Mouse (Mus musculus): ENCODE data around the gene Arnt. TPM values are rescaled to one million over a fixed set of nuclear protein-coding genes. Genes with fewer than 3 reads are reported as not detected.

Arnt gene
- polyA plus RNA-seq, 1 experiment from 2014 or later = 15.0 TPM

GRCm38 (mm10) chr3:95517493-95517898, 83.3 kb downstream of the Arnt start:
- ATAC-seq = peak; percentile 85

GRCm38 (mm10) chr3:95518891-95519290, 84.7 kb downstream of the Arnt start:
- Histone ChIP-seq H3K4me3 (ENCODE audit: low read length) (no peak overlapping the region), H3K4me1 (ENCODE audit: control insufficient read depth, insufficient read depth, low read depth, low read length) (no peaks in the 10 kb centered on the region), H3K36me3 (ENCODE audit: control insufficient read depth, insufficient read depth, low read length) (no peaks in the 10 kb centered on the region), H3K9ac (ENCODE audit: low read depth, low read length) (no peak overlapping the region), H3K27ac (ENCODE audit: low read depth, low read length) (no peak overlapping the region), H3K27me3 (replicated peaks; ENCODE audit: control insufficient read depth, insufficient read depth, low read length) (no peaks in the 10 kb centered on the region), H3K9me3 (ENCODE audit: control insufficient read depth, low read length) (no peaks in the 10 kb centered on the region), H3K4me2 (ENCODE audit: low read length) (no peak overlapping the region)
- ATAC-seq = no peak
- 82% methylated on average over 7 of the region's 7 CpGs for WGBS

More at GRCm38 (mm10) chr3:95517493-95517898, 83.3 kb downstream of the Arnt start:
- no peaks in the 10 kb centered on the region for H3K4me1 ChIP-seq (ENCODE audit: control insufficient read depth, insufficient read depth, low read depth, low read length)
- no peak overlapping the region for H3K4me3 ChIP-seq (ENCODE audit: low read length)
- no peak overlapping the region for H3K27ac ChIP-seq (ENCODE audit: low read depth, low read length)
- H3K9me3 ChIP-seq (ENCODE audit: control insufficient read depth, low read length) = no peaks in the 10 kb centered on the region
- no peak overlapping the region for H3K9ac ChIP-seq (ENCODE audit: low read depth, low read length)
- no peaks in the 10 kb centered on the region for H3K27me3 ChIP-seq (replicated peaks; ENCODE audit: control insufficient read depth, insufficient read depth, low read length)
- no peaks in the 10 kb centered on the region for H3K36me3 ChIP-seq (ENCODE audit: control insufficient read depth, insufficient read depth, low read length)
- no peak overlapping the region for H3K4me2 ChIP-seq (ENCODE audit: low read length)
- WGBS = 14% methylated on average over 10 of the region's 10 CpGs

- Histone ChIP-seq H3K27me3 (replicated peaks; ENCODE audit: control insufficient read depth, insufficient read depth, low read length) (no peaks in the 10 kb centered on the region), H3K9me3 (ENCODE audit: control insufficient read depth, low read length) (no peaks in the 10 kb centered on the region), H3K27ac (ENCODE audit: low read depth, low read length) (no peak overlapping the region), H3K4me3 (ENCODE audit: low read length) (no peak overlapping the region), H3K36me3 (ENCODE audit: control insufficient read depth, insufficient read depth, low read length) (no peaks in the 10 kb centered on the region), H3K4me1 (ENCODE audit: control insufficient read depth, insufficient read depth, low read depth, low read length) (no peaks in the 10 kb centered on the region), H3K4me2 (ENCODE audit: low read length) (no peak overlapping the region), H3K9ac (ENCODE audit: low read depth, low read length) (no peak overlapping the region)
- no peak for ATAC-seq
- 88% methylated on average over 2 of the region's 2 CpGs for WGBS
Measured at GRCm38 (mm10) chr3:95519315-95519714, 85.1 kb downstream of the Arnt start.

GRCm38 (mm10) chr3:95520100-95520499, 85.9 kb downstream of the Arnt start:
- ATAC-seq = no peak
- WGBS = 88% methylated on average over 3 of the region's 3 CpGs
- H3K27ac ChIP-seq (ENCODE audit: low read depth, low read length) = no peak overlapping the region
- no peaks in the 10 kb centered on the region for H3K27me3 ChIP-seq (replicated peaks; ENCODE audit: control insufficient read depth, insufficient read depth, low read length)
- H3K9ac ChIP-seq (ENCODE audit: low read depth, low read length) = no peak overlapping the region
- H3K9me3 ChIP-seq (ENCODE audit: control insufficient read depth, low read length) = no peaks in the 10 kb centered on the region
- no peaks in the 10 kb centered on the region for H3K36me3 ChIP-seq (ENCODE audit: control insufficient read depth, insufficient read depth, low read length)
- no peaks in the 10 kb centered on the region for H3K4me1 ChIP-seq (ENCODE audit: control insufficient read depth, insufficient read depth, low read depth, low read length)
- no peak overlapping the region for H3K4me2 ChIP-seq (ENCODE audit: low read length)
- H3K4me3 ChIP-seq (ENCODE audit: low read length) = no peak overlapping the region

- no peak overlapping the region for H3K4me2 ChIP-seq (ENCODE audit: low read length)
- no peak overlapping the region for H3K27ac ChIP-seq (ENCODE audit: low read depth, low read length)
- no peak overlapping the region for H3K4me3 ChIP-seq (ENCODE audit: low read length)
- H3K9me3 ChIP-seq (ENCODE audit: control insufficient read depth, low read length) = no peaks in the 10 kb centered on the region
- no peak for ATAC-seq
- H3K4me1 ChIP-seq (ENCODE audit: control insufficient read depth, insufficient read depth, low read depth, low read length) = no peaks in the 10 kb centered on the region
- no peak overlapping the region for H3K9ac ChIP-seq (ENCODE audit: low read depth, low read length)
- 94% methylated on average over 10 of the region's 10 CpGs for WGBS
- no peaks in the 10 kb centered on the region for H3K27me3 ChIP-seq (replicated peaks; ENCODE audit: control insufficient read depth, insufficient read depth, low read length)
- no peaks in the 10 kb centered on the region for H3K36me3 ChIP-seq (ENCODE audit: control insufficient read depth, insufficient read depth, low read length)
Measured at GRCm38 (mm10) chr3:95521168-95521567, 87.0 kb downstream of the Arnt start.

- H3K4me2 ChIP-seq (ENCODE audit: low read length) = no peak overlapping the region
- WGBS = 80% methylated on average over 3 of the region's 3 CpGs
Measured at GRCm38 (mm10) chr3:95523662-95524061, 89.5 kb downstream of the Arnt start.

GRCm38 (mm10) chr3:95524673-95525072, 90.5 kb downstream of the Arnt start:
- H3K36me3 ChIP-seq (ENCODE audit: control insufficient read depth, insufficient read depth, low read length) = no peaks in the 10 kb centered on the region
- no peak overlapping the region for H3K27ac ChIP-seq (ENCODE audit: low read depth, low read length)
- no peaks in the 10 kb centered on the region for H3K9me3 ChIP-seq (ENCODE audit: control insufficient read depth, low read length)
- ATAC-seq = no peak
- no peak overlapping the region for H3K9ac ChIP-seq (ENCODE audit: low read depth, low read length)
- H3K4me1 ChIP-seq (ENCODE audit: control insufficient read depth, insufficient read depth, low read depth, low read length) = no peaks in the 10 kb centered on the region
- WGBS = 74% methylated on average over 2 of the region's 2 CpGs
- no peak overlapping the region for H3K4me3 ChIP-seq (ENCODE audit: low read length)
- H3K27me3 ChIP-seq (replicated peaks; ENCODE audit: control insufficient read depth, insufficient read depth, low read length) = no peaks in the 10 kb centered on the region
- no peak overlapping the region for H3K4me2 ChIP-seq (ENCODE audit: low read length)

More at GRCm38 (mm10) chr3:95523662-95524061, 89.5 kb downstream of the Arnt start:
- no peaks in the 10 kb centered on the region for H3K4me1 ChIP-seq (ENCODE audit: control insufficient read depth, insufficient read depth, low read depth, low read length)
- no peaks in the 10 kb centered on the region for H3K9me3 ChIP-seq (ENCODE audit: control insufficient read depth, low read length)
- H3K27ac ChIP-seq (ENCODE audit: low read depth, low read length) = no peak overlapping the region
- H3K36me3 ChIP-seq (ENCODE audit: control insufficient read depth, insufficient read depth, low read length) = no peaks in the 10 kb centered on the region
- H3K27me3 ChIP-seq (replicated peaks; ENCODE audit: control insufficient read depth, insufficient read depth, low read length) = no peaks in the 10 kb centered on the region
- ATAC-seq = no peak
- H3K9ac ChIP-seq (ENCODE audit: low read depth, low read length) = no peak overlapping the region
- H3K4me3 ChIP-seq (ENCODE audit: low read length) = no peak overlapping the region

GRCm38 (mm10) chr3:95526111-95526510, 91.9 kb downstream of the Arnt start:
- no peaks in the 10 kb centered on the region for H3K36me3 ChIP-seq (ENCODE audit: control insufficient read depth, insufficient read depth, low read length)
- H3K27ac ChIP-seq (ENCODE audit: low read depth, low read length) = no peak overlapping the region
- no peaks in the 10 kb centered on the region for H3K4me1 ChIP-seq (ENCODE audit: control insufficient read depth, insufficient read depth, low read depth, low read length)
- H3K4me2 ChIP-seq (ENCODE audit: low read length) = no peak overlapping the region
- H3K4me3 ChIP-seq (ENCODE audit: low read length) = no peak overlapping the region
- H3K9me3 ChIP-seq (ENCODE audit: control insufficient read depth, low read length) = no peaks in the 10 kb centered on the region
- no peak overlapping the region for H3K9ac ChIP-seq (ENCODE audit: low read depth, low read length)
- no peaks in the 10 kb centered on the region for H3K27me3 ChIP-seq (replicated peaks; ENCODE audit: control insufficient read depth, insufficient read depth, low read length)
- ATAC-seq = no peak

- Histone ChIP-seq H3K27ac (ENCODE audit: low read depth, low read length) (no peak within 1 kb of the TSS), H3K27me3 (replicated peaks; ENCODE audit: control insufficient read depth, insufficient read depth, low read length) (no peaks in the 10 kb centered on the region), H3K9ac (ENCODE audit: low read depth, low read length) (no peak within 1 kb of the TSS), H3K36me3 (ENCODE audit: control insufficient read depth, insufficient read depth, low read length) (no peaks in the 10 kb centered on the region), H3K4me1 (ENCODE audit: control insufficient read depth, insufficient read depth, low read depth, low read length) (no peaks in the 10 kb centered on the region), H3K9me3 (ENCODE audit: control insufficient read depth, low read length) (no peaks in the 10 kb centered on the region), H3K4me2 (ENCODE audit: low read length) (no peak within 1 kb of the TSS), H3K4me3 (ENCODE audit: low read length) (no peak within 1 kb of the TSS)
- 91% methylated on average over 8 of the region's 8 CpGs for WGBS
- no peak for ATAC-seq
Measured at GRCm38 (mm10) chr3:95526622-95527211, 92.5 kb downstream of the Arnt start, which contains the start of gene Ctss. Gene Ctss, plus strand, starts transcription at chr3:95526786.

- no peak overlapping the region for H3K4me3 ChIP-seq (ENCODE audit: low read length)
Measured at GRCm38 (mm10) chr3:95529814-95530213, 95.6 kb downstream of the Arnt start.

More at GRCm38 (mm10) chr3:95529814-95530213, 95.6 kb downstream of the Arnt start:
- no peak for ATAC-seq
- H3K9me3 ChIP-seq (ENCODE audit: control insufficient read depth, low read length) = no peaks in the 10 kb centered on the region
- no peak overlapping the region for H3K27ac ChIP-seq (ENCODE audit: low read depth, low read length)
- no peaks in the 10 kb centered on the region for H3K4me1 ChIP-seq (ENCODE audit: control insufficient read depth, insufficient read depth, low read depth, low read length)
- H3K9ac ChIP-seq (ENCODE audit: low read depth, low read length) = no peak overlapping the region
- no peaks in the 10 kb centered on the region for H3K27me3 ChIP-seq (replicated peaks; ENCODE audit: control insufficient read depth, insufficient read depth, low read length)
- no peaks in the 10 kb centered on the region for H3K36me3 ChIP-seq (ENCODE audit: control insufficient read depth, insufficient read depth, low read length)
- 87% methylated on average over 6 of the region's 6 CpGs for WGBS
- no peak overlapping the region for H3K4me2 ChIP-seq (ENCODE audit: low read length)
